Mouse (Mus musculus) liver, embryonic 14.5 days (tissue): ENCODE measurements around the gene Crlf3.
"Not testable (repeated sequence)": the region's sequence is repeated elsewhere in the genome, so short reads cannot be mapped to it uniquely, and the experiment has no call there.

Experiments used
- CTCF ChIP-seq: IDR thresholded peaks from 2 replicates; pipeline ENCODE4 v1.5.1; 2016; ENCODE audit warnings: antibody characterized with exemption, low read depth, control low read depth
- EP300 ChIP-seq: IDR thresholded peaks from 2 replicates; pipeline ENCODE4 v1.6.1; 2016; ENCODE audit warnings: antibody characterized with exemption, low read depth

DNA sequence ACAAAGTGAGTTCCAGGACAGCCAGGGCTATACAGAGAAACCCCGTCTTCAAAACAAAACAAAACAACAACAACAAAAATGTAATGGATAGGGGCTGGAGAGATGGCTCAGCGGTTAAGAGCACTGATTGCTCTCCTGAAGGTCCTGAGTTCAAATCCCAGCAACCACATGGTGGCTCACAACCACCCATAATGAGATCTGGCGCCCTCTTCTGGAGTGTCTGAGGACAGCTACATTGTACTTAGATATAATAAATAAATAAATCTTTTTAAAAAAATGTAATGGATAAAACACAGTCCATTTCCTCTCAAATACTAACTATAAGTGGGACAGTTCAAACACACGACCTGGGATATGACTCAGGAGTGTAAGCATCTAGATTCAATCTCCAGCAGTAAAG lies 14.4 kb downstream of the Crlf3 start:
- TF ChIP-seq CTCF, result peak; percentile 41
- not testable (repeated sequence) for TF ChIP-seq EP300
